Mouse (Mus musculus): ENCODE measurements around the gene Adamtsl1.

- TF ChIP-seq GATA1 (IDR thresholded peaks at IDR 0.05; ENCODE audit: borderline replicate concordance, low read length) = no peak
- no peak for TF ChIP-seq CTCF (IDR thresholded peaks at IDR 0.05; ENCODE audit: low read depth, low read length)
Observed at GRCm38 (mm10) chr4:86325411-86325810, 811.4 kb downstream of the Adamtsl1 start.

Data from G1E (cell line).